30 mouse cellular contexts compared by ENCODE assay signal in the genomic region with DNA sequence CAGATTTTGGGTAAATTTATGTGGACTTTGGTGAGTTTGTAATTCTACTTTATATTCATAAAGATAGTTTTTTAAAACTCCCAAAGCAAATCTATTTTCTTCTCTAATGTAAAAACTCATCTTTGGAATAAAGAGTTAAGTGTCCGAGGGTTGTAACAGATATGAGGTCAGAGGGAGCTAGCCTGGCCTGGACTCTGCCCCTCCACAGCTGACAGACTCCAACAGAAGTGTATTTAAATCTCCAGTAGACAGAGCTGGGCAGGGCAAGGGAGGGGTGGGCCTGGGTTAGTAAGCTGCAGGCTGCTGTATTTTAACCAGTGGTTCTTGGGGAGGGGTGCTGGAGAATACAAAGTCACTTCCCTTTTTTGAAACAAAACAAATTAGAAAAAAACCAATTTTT. TPM values are rescaled to one million over a fixed set of nuclear protein-coding genes. Genes with fewer than 3 reads are reported as not detected.
A peak's percentile ranks its signal among the peaks of the same experiment; 100 is the strongest.
DNase-seq lines count a peak whose midpoint lies in the region; ATAC-seq and TF ChIP-seq lines count a peak whose summit lies in the region.
"Not testable (repeated sequence)": the region's sequence is repeated elsewhere in the genome, so short reads cannot be mapped to it uniquely, and the experiment has no call there.
"Had no signal": no experiment of that assay in that cellular context is flagged by ENCODE, and none has a peak within 500 bp of the region (broad histone marks: within the 10 kb centered on the region; RNA-seq: fewer than 3 reads in every experiment).

No protein-coding gene starts in this region.

- TF ChIP-seq POLR2A in kidney, adult 2 months (IDR thresholded peaks at IDR 0.05; ENCODE audit: low read depth, low read length) = not testable (repeated sequence)

- not testable (repeated sequence) for H3K4me1 ChIP-seq in intestine, embryonic 16.5 days (ENCODE audit: control insufficient read depth, insufficient read depth, low read length); kidney, adult 2 months (ENCODE audit: control insufficient read depth, insufficient read depth, low read length); kidney, embryonic 16.5 days (ENCODE audit: insufficient read depth, low read length); liver, embryonic 13.5 days (replicated peaks); liver, postnatal 0 days (ENCODE audit: insufficient read depth)

- H3K9ac ChIP-seq in intestine, embryonic 16.5 days (ENCODE audit: low read depth, low read length); kidney, embryonic 16.5 days (replicated peaks; ENCODE audit: low read length); liver, embryonic 13.5 days; liver, postnatal 0 days (replicated peaks): not testable (repeated sequence)

- not testable (repeated sequence) for TF ChIP-seq EP300 in liver, postnatal 0 days (IDR thresholded peaks at IDR 0.05; ENCODE audit: low read depth)

- intact Hi-C loops in gastrocnemius, adult 2 months (cut with DNase I) = not testable (repeated sequence)

- not testable (repeated sequence) for H3K36me3 ChIP-seq in intestine, embryonic 16.5 days (ENCODE audit: control insufficient read depth, insufficient read depth, low read length)
- H3K36me3 ChIP-seq in kidney, adult 2 months (ENCODE audit: control insufficient read depth, insufficient read depth, low read length) = peaks cover 12% of the 10 kb centered on the region
- H3K36me3 ChIP-seq in kidney, embryonic 16.5 days (ENCODE audit: insufficient read depth, low read length) = peaks cover 45% of the 10 kb centered on the region
- H3K36me3 ChIP-seq in liver, embryonic 13.5 days = peaks cover 41% of the 10 kb centered on the region
- H3K36me3 ChIP-seq in liver, postnatal 0 days (replicated peaks; ENCODE audit: insufficient read depth, low read length) = peaks cover 40% of the 10 kb centered on the region

- H3K9me3 ChIP-seq in intestine, embryonic 16.5 days (ENCODE audit: control insufficient read depth, low read length); kidney, embryonic 16.5 days (ENCODE audit: low read length); liver, embryonic 13.5 days (replicated peaks); liver, postnatal 0 days (ENCODE audit: low read length): not testable (repeated sequence)

- WGBS in intestine, embryonic 16.5 days = 55% methylated on average over 1 of the region's 1 CpGs
- WGBS in kidney, adult 2 months = 21% methylated on average over 1 of the region's 1 CpGs
- 68% methylated on average over 1 of the region's 1 CpGs for WGBS in kidney, embryonic 16.5 days
- WGBS in liver, embryonic 13.5 days (ENCODE audit: insufficient replicate concordance) = 60% methylated on average over 1 of the region's 1 CpGs
- 42% methylated on average over 1 of the region's 1 CpGs for WGBS in liver, postnatal 0 days (ENCODE audit: insufficient replicate concordance)

- not testable (repeated sequence) for H3K4me3 ChIP-seq in gastrocnemius, adult 2 months; intestine, embryonic 16.5 days (ENCODE audit: low read length); kidney, adult 2 months (ENCODE audit: insufficient read depth, low read depth, low read length); kidney, embryonic 16.5 days (ENCODE audit: low read length); liver, embryonic 13.5 days (replicated peaks); liver, postnatal 0 days (ENCODE audit: low read depth, low read length)

- DNase-seq in gastrocnemius, adult 2 months = peak; percentile 39
- peak; percentile 49 for DNase-seq in kidney, adult 2 months
- DNase-seq in kidney, postnatal 25 days = peak; percentile 25 to 53
- not testable (repeated sequence) for DNase-seq in liver, embryonic 13.5 days; liver, postnatal 0 days

- not testable (repeated sequence) for H3K27me3 ChIP-seq in intestine, embryonic 16.5 days (replicated peaks; ENCODE audit: control insufficient read depth, insufficient read depth, low read length); kidney, adult 2 months (replicated peaks; ENCODE audit: control insufficient read depth, insufficient read depth, low read length); kidney, embryonic 16.5 days (ENCODE audit: insufficient read depth, low read length); liver, embryonic 13.5 days; liver, postnatal 0 days (ENCODE audit: insufficient read depth, low read length)

- TF ChIP-seq CTCF in gastrocnemius, adult 2 months (IDR thresholded peaks at IDR 0.05); kidney, adult 2 months (conservative IDR thresholded peaks at IDR 0.05; ENCODE audit: insufficient read depth, insufficient read length, low read depth, low read length); liver, postnatal 0 days (IDR thresholded peaks at IDR 0.05; ENCODE audit: low read depth): not testable (repeated sequence)

- not testable (repeated sequence) for H3K4me2 ChIP-seq in intestine, embryonic 16.5 days (ENCODE audit: low read depth, low read length); kidney, embryonic 16.5 days (replicated peaks; ENCODE audit: low read depth, low read length); liver, embryonic 13.5 days; liver, postnatal 0 days (ENCODE audit: low read depth, low read length)

- H3K27ac ChIP-seq in gastrocnemius, adult 2 months = peak overlapping the region; percentile 41; the same call in 1 of the 2 replicates
- not testable (repeated sequence) for H3K27ac ChIP-seq in intestine, embryonic 16.5 days (ENCODE audit: low read length); kidney, adult 2 months (ENCODE audit: insufficient read depth, low read depth, low read length); kidney, embryonic 16.5 days (ENCODE audit: low read length); liver, embryonic 13.5 days; liver, postnatal 0 days (ENCODE audit: low read depth)

- 0 out of 2 replicates have a peak, but pooled peaks have one; percentile 16 for ATAC-seq in common myeloid progenitor, adult 5-6 weeks (replicated peaks; ENCODE audit: low read depth, poor library complexity, severe bottlenecking)
- ATAC-seq in intestine, embryonic 16.5 days = peak; percentile 75
- 0 out of 2 replicates have a peak, but pooled peaks have one; percentile 46 for ATAC-seq in kidney, embryonic 16.5 days (ENCODE audit: low FRiP score, low TSS enrichment)
- peak; percentile 56; the same call in 1 of the 2 replicates for ATAC-seq in liver, embryonic 13.5 days (ENCODE audit: low read depth)
- peak; percentile 79 for ATAC-seq in liver, postnatal 0 days

RNA-seq across cellular contexts. Expression of a gene that starts 33.0 kb away (rescaled TPM):
- total RNA-seq in common myeloid progenitor, adult 5-6 weeks (2017) = not detected in 2 replicates
- not detected for total RNA-seq in gastrocnemius, adult 2 months (2021)
- 0.09 and 0.16 TPM in 2 replicates for polyA plus RNA-seq in intestine, embryonic 16.5 days (2015; fragmentation: Nextera tagmentation; extraction: Ambion mirVana)
- 32.2 and 34.4 TPM in 2 replicates for polyA plus RNA-seq in kidney, adult 2 months (2012; rRNA removed)
- 0.17 TPM in 1 of 2 replicates, not detected in the other for polyA plus RNA-seq in kidney, embryonic 16.5 days (2015; fragmentation: Nextera tagmentation; extraction: Ambion mirVana)
- polyA plus RNA-seq in liver, embryonic 13.5 days (2015; fragmentation: Nextera tagmentation; extraction: Ambion mirVana) = not detected in 2 replicates
- 0.94 and 1.4 TPM in 2 replicates for polyA plus RNA-seq in liver, postnatal 0 days (2015; fragmentation: Nextera tagmentation; extraction: Ambion mirVana)
- total RNA-seq: adrenal gland, adult 2 months; adrenal gland, postnatal 14 days; adrenal gland, postnatal 4 days; gastrocnemius, adult 8-10 months; gastrocnemius, postnatal 25 days; heart, adult 2 months; heart, postnatal 14 days; heart, postnatal 4 days; hindbrain, postnatal 0 days; MEL had no signal
- polyA plus RNA-seq: adrenal gland, adult 2 months; C2C12; CD4-positive, CD25-positive, alpha-beta regulatory T cell, adult 4 months; cerebellum, adult 2 months; embryonic facial prominence, embryonic 10.5 days; embryonic facial prominence, embryonic 13.5 days; erythroblast, embryonic 14.5 days; forebrain, embryonic 13.5 days; forebrain, embryonic 16.5 days; heart, adult 2 months; heart, embryonic 10.5 days; heart, embryonic 13.5 days; hindbrain, embryonic 11.5 days; hindbrain, embryonic 14.5 days; hindbrain, postnatal 0 days had no signal

RNA-seq across cellular contexts. Expression of a gene that starts 35.3 kb away (rescaled TPM):
- total RNA-seq in common myeloid progenitor, adult 5-6 weeks (2017) = 101 and 143 TPM in 2 replicates
- 10 to 100 TPM; 68.8 to 74.4 TPM for total RNA-seq in gastrocnemius, adult 2 months (2021)
- 8.1 and 9.8 TPM in 2 replicates for polyA plus RNA-seq in intestine, embryonic 16.5 days (2015; fragmentation: Nextera tagmentation; extraction: Ambion mirVana)
- polyA plus RNA-seq in kidney, adult 2 months (2012; rRNA removed) = 18.1 and 20.8 TPM in 2 replicates
- 11.2 and 13.9 TPM in 2 replicates for polyA plus RNA-seq in kidney, embryonic 16.5 days (2015; fragmentation: Nextera tagmentation; extraction: Ambion mirVana)
- polyA plus RNA-seq in liver, embryonic 13.5 days (2015; fragmentation: Nextera tagmentation; extraction: Ambion mirVana) = 7.2 and 8.2 TPM in 2 replicates
- polyA plus RNA-seq in liver, postnatal 0 days (2015; fragmentation: Nextera tagmentation; extraction: Ambion mirVana) = 5.3 and 6.3 TPM in 2 replicates

Comparison
In these comparisons a context has a peak if more than half of its experiments do, and no peak if none do; other contexts are left out.
1. RNA of a gene that starts 33.0 kb away (polyA plus RNA-seq): 32.2 to 34.4 TPM in kidney, adult 2 months; 0.94 to 1.4 TPM in liver, postnatal 0 days, 0.17 TPM in kidney, embryonic 16.5 days, 0.09 to 0.16 TPM in intestine, embryonic 16.5 days and not detected in liver, embryonic 13.5 days; every median in the first group is over 10 times any median in the second.
2. ATAC-seq: peak in every context shown above with its lines; median percentile 79 in liver, postnatal 0 days; 75 in intestine, embryonic 16.5 days; 56 in liver, embryonic 13.5 days; 46 in kidney, embryonic 16.5 days; 16 in common myeloid progenitor, adult 5-6 weeks.